Comparison of ENCODE assay signal across 9 mouse cellular contexts in genomic region chr2:152470973-152471372, GRCm38 (mm10). TPM values are rescaled to one million over a fixed set of nuclear protein-coding genes. Genes with fewer than 3 reads are reported as not detected.
DNase-seq lines count a peak whose midpoint lies in the region; ATAC-seq lines count a peak whose summit lies in the region.
"Had no signal": no experiment of that assay in that cellular context is flagged by ENCODE, and none has a peak within 500 bp of the region (broad histone marks: within the 10 kb centered on the region; RNA-seq: fewer than 3 reads in every experiment).

No protein-coding gene starts in this region.

- no peak overlapping the region for H3K4me3 ChIP-seq in hindbrain, embryonic 11.5 days (ENCODE audit: low read depth, low read length)
- H3K4me3 ChIP-seq in hindbrain, embryonic 13.5 days = no peak overlapping the region
- no peak overlapping the region for H3K4me3 ChIP-seq in neural tube, embryonic 11.5 days (ENCODE audit: low read depth, low read length)

- no peak overlapping the region for H3K27ac ChIP-seq in hindbrain, embryonic 11.5 days (ENCODE audit: low read depth, low read length)
- H3K27ac ChIP-seq in hindbrain, embryonic 13.5 days = no peak overlapping the region
- H3K27ac ChIP-seq in neural tube, embryonic 11.5 days (ENCODE audit: low read depth, low read length) = no peak overlapping the region

- no peaks in the 10 kb centered on the region for H3K4me1 ChIP-seq in hindbrain, embryonic 11.5 days (replicated peaks; ENCODE audit: control insufficient read depth, insufficient read depth, low read length)
- no peaks in the 10 kb centered on the region for H3K4me1 ChIP-seq in hindbrain, embryonic 13.5 days (replicated peaks)
- H3K4me1 ChIP-seq in neural tube, embryonic 11.5 days (ENCODE audit: control insufficient read depth, insufficient read depth, low read length) = no peaks in the 10 kb centered on the region

- H3K9me3 ChIP-seq in hindbrain, embryonic 11.5 days (ENCODE audit: control insufficient read depth, low read length) = no peaks in the 10 kb centered on the region
- H3K9me3 ChIP-seq in hindbrain, embryonic 13.5 days = no peaks in the 10 kb centered on the region
- H3K9me3 ChIP-seq in neural tube, embryonic 11.5 days (ENCODE audit: control insufficient read depth, low read length) = no peaks in the 10 kb centered on the region

- intact Hi-C loops in gastrocnemius, postnatal 36 days (cut with DNase I) = no loop called here

- no peak for ATAC-seq in hindbrain, embryonic 11.5 days (ENCODE audit: low FRiP score)
- ATAC-seq in hindbrain, embryonic 13.5 days (ENCODE audit: low FRiP score) = no peak
- no peak for ATAC-seq in neural tube, embryonic 11.5 days (ENCODE audit: insufficient read depth, low FRiP score, low TSS enrichment)

- DNase-seq in hindbrain, embryonic 11.5 days (ENCODE audit: low spot score) = peak; percentile 67
- DNase-seq in B cell, adult 2 months = peak; percentile 53
- DNase-seq in NIH3T3 (ENCODE audit: low read depth) = peak; percentile 72
- DNase-seq in embryo, embryonic 10 days (ENCODE audit: low spot score) = peak; percentile 57
- peak; percentile 60 for DNase-seq in layer of hippocampus, adult 9-10 months (ENCODE audit: low spot score)
- peak; percentile 19 for DNase-seq in neural tube, embryonic 11.5 days (ENCODE audit: low spot score)
- DNase-seq in gastrocnemius, postnatal 36 days = no peak

- no peaks in the 10 kb centered on the region for H3K27me3 ChIP-seq in hindbrain, embryonic 11.5 days (ENCODE audit: control insufficient read depth, insufficient read depth, low read length)
- 0 out of 2 replicates have a peak, but pooled peaks cover 3% of the 10 kb centered on the region for H3K27me3 ChIP-seq in hindbrain, embryonic 13.5 days
- no peaks in the 10 kb centered on the region for H3K27me3 ChIP-seq in neural tube, embryonic 11.5 days (ENCODE audit: control insufficient read depth, insufficient read depth, low read length)

- no peaks in the 10 kb centered on the region for H3K36me3 ChIP-seq in hindbrain, embryonic 11.5 days (ENCODE audit: control insufficient read depth, insufficient read depth, low read length)
- no peaks in the 10 kb centered on the region for H3K36me3 ChIP-seq in hindbrain, embryonic 13.5 days
- no peaks in the 10 kb centered on the region for H3K36me3 ChIP-seq in neural tube, embryonic 11.5 days (ENCODE audit: control insufficient read depth, insufficient read depth, low read length)

- H3K4me2 ChIP-seq in hindbrain, embryonic 11.5 days (replicated peaks; ENCODE audit: low read depth, low read length) = no peak overlapping the region
- H3K4me2 ChIP-seq in hindbrain, embryonic 13.5 days = no peak overlapping the region
- no peak overlapping the region for H3K4me2 ChIP-seq in neural tube, embryonic 11.5 days (ENCODE audit: low read depth)

- WGBS in hindbrain, embryonic 11.5 days = 35% methylated on average over 7 of the region's 7 CpGs
- WGBS in hindbrain, embryonic 13.5 days = 33% methylated on average over 7 of the region's 7 CpGs
- WGBS in neural tube, embryonic 11.5 days = 37% methylated on average over 7 of the region's 7 CpGs

- H3K9ac ChIP-seq in hindbrain, embryonic 11.5 days (ENCODE audit: low read depth, low read length) = no peak overlapping the region
- H3K9ac ChIP-seq in hindbrain, embryonic 13.5 days = no peak overlapping the region
- H3K9ac ChIP-seq in neural tube, embryonic 11.5 days (ENCODE audit: low read length) = no peak overlapping the region

RNA-seq across cellular contexts. Expression of gene Defb20, which starts 5.9 kb away (rescaled TPM):
- polyA plus RNA-seq in hindbrain, embryonic 11.5 days (2014; fragmentation: Nextera tagmentation; extraction: Ambion mirVana) = not detected in 2 replicates
- polyA plus RNA-seq in hindbrain, embryonic 13.5 days (2015; fragmentation: Nextera tagmentation; extraction: Ambion mirVana) = not detected in 2 replicates
- not detected in 2 replicates for polyA plus RNA-seq in neural tube, embryonic 11.5 days (2014; fragmentation: Nextera tagmentation; extraction: Ambion mirVana)
- not detected for total RNA-seq in gastrocnemius, postnatal 36 days (2021)
- polyA plus RNA-seq: liver, embryonic 16.5 days had no signal

RNA-seq across cellular contexts. Expression of gene Defb23, which starts 6.6 kb away (rescaled TPM):
- polyA plus RNA-seq in hindbrain, embryonic 11.5 days (2014; fragmentation: Nextera tagmentation; extraction: Ambion mirVana) = not detected in 2 replicates
- polyA plus RNA-seq in hindbrain, embryonic 13.5 days (2015; fragmentation: Nextera tagmentation; extraction: Ambion mirVana) = not detected in 2 replicates
- polyA plus RNA-seq in neural tube, embryonic 11.5 days (2014; fragmentation: Nextera tagmentation; extraction: Ambion mirVana) = not detected in 2 replicates
- total RNA-seq in gastrocnemius, postnatal 36 days (2021) = not detected
- polyA plus RNA-seq: liver, embryonic 16.5 days had no signal

RNA-seq across cellular contexts. Expression of gene Defb22, which starts 19.0 kb away (rescaled TPM):
- not detected in 2 replicates for polyA plus RNA-seq in hindbrain, embryonic 11.5 days (2014; fragmentation: Nextera tagmentation; extraction: Ambion mirVana)
- not detected in 2 replicates for polyA plus RNA-seq in hindbrain, embryonic 13.5 days (2015; fragmentation: Nextera tagmentation; extraction: Ambion mirVana)
- not detected in 2 replicates for polyA plus RNA-seq in neural tube, embryonic 11.5 days (2014; fragmentation: Nextera tagmentation; extraction: Ambion mirVana)
- not detected for total RNA-seq in gastrocnemius, postnatal 36 days (2021)
- polyA plus RNA-seq: liver, embryonic 16.5 days had no signal

RNA-seq across cellular contexts. Expression of gene Defb26, which starts 40.5 kb away (rescaled TPM):
- not detected in 2 replicates for polyA plus RNA-seq in hindbrain, embryonic 11.5 days (2014; fragmentation: Nextera tagmentation; extraction: Ambion mirVana)
- polyA plus RNA-seq in hindbrain, embryonic 13.5 days (2015; fragmentation: Nextera tagmentation; extraction: Ambion mirVana) = not detected in 2 replicates
- polyA plus RNA-seq in neural tube, embryonic 11.5 days (2014; fragmentation: Nextera tagmentation; extraction: Ambion mirVana) = not detected in 2 replicates
- total RNA-seq in gastrocnemius, postnatal 36 days (2021) = not detected
- polyA plus RNA-seq: liver, embryonic 16.5 days had no signal

RNA-seq across cellular contexts. Expression of gene Defb28, which starts 47.1 kb away (rescaled TPM):
- polyA plus RNA-seq in hindbrain, embryonic 11.5 days (2014; fragmentation: Nextera tagmentation; extraction: Ambion mirVana) = not detected in 2 replicates
- not detected in 2 replicates for polyA plus RNA-seq in hindbrain, embryonic 13.5 days (2015; fragmentation: Nextera tagmentation; extraction: Ambion mirVana)
- not detected in 2 replicates for polyA plus RNA-seq in neural tube, embryonic 11.5 days (2014; fragmentation: Nextera tagmentation; extraction: Ambion mirVana)
- not detected for total RNA-seq in gastrocnemius, postnatal 36 days (2021)
- polyA plus RNA-seq: liver, embryonic 16.5 days had no signal

Comparison
In these comparisons a context has a peak if more than half of its experiments do, and no peak if none do; other contexts are left out.
1. DNase-seq: peak in hindbrain, embryonic 11.5 days (single experiment), B cell, adult 2 months (2 of 2), NIH3T3 (single experiment), embryo, embryonic 10 days (single experiment), layer of hippocampus, adult 9-10 months (single experiment) and neural tube, embryonic 11.5 days (single experiment); none in gastrocnemius, postnatal 36 days (0 of 2).